Mouse (Mus musculus): ENCODE data around the gene Rxfp2. TPM values are rescaled to one million over a fixed set of nuclear protein-coding genes. Genes with fewer than 3 reads are reported as not detected.

The Rxfp2 gene
- polyA plus RNA-seq, 1 experiment from 2014 or later, result 1.5 TPM

Other genes with a start within 250 kb of the Rxfp2 start
- 31.9 and 33.3 TPM in 2 replicates for gene Fry, start 100.0 kb downstream of the Rxfp2 start, polyA plus RNA-seq (2016; fragmentation: Nextera tagmentation; extraction: Ambion mirVana)

All from neural tube, embryonic 12.5 days (tissue).